Mouse (Mus musculus) lung, embryonic 15.5 days (tissue): ENCODE results near the gene Lrrc74b. TPM values are rescaled to one million over a fixed set of nuclear protein-coding genes. Genes with fewer than 3 reads are reported as not detected.
"Not testable (repeated sequence)": the region's sequence is repeated elsewhere in the genome, so short reads cannot be mapped to it uniquely, and the experiment has no call there.

Experiments
- ATAC-seq: fragments of 200-750 bp; cut with Nextera tagmentation; 2 replicates; pipeline ENCODE4 v1.8.0; 2017; ENCODE audit warnings: moderate number of reproducible peaks, borderline replicate concordance; ENCODE audit not compliant: low FRiP score, low TSS enrichment; ENCODE audit errors: extremely low read depth
- H3K27ac ChIP-seq: fragments of 300-500 bp; sonication (generic); 2 replicates; pipeline ENCODE4 v1.5.1; 2015; ENCODE audit warnings: moderate library complexity, mild to moderate bottlenecking, inconsistent platforms
- H3K27me3 ChIP-seq: fragments of 300-500 bp; sonication (generic); 2 replicates; pipeline ENCODE4 v1.6.1; 2015; ENCODE audit warnings: inconsistent platforms
- H3K36me3 ChIP-seq: fragments of 300-500 bp; sonication (generic); 2 replicates; pipeline ENCODE4 v1.6.1; 2015; ENCODE audit warnings: inconsistent platforms
- H3K4me1 ChIP-seq: fragments of 300-500 bp; sonication (generic); 2 replicates; pipeline ENCODE4 v1.6.1; 2015; ENCODE audit warnings: inconsistent platforms
- H3K4me2 ChIP-seq: fragments of 300-500 bp; sonication (generic); 2 replicates; pipeline ENCODE4 v1.6.1; 2015; ENCODE audit warnings: inconsistent platforms, mild to moderate bottlenecking, moderate library complexity
- H3K4me3 ChIP-seq: fragments of 300-500 bp; sonication (generic); 2 replicates; pipeline ENCODE4 v1.5.1; 2015; ENCODE audit warnings: mild to moderate bottlenecking, inconsistent platforms
- H3K9ac ChIP-seq: fragments of 300-500 bp; sonication (generic); 2 replicates; pipeline ENCODE4 v1.6.1; 2015; ENCODE audit warnings: inconsistent platforms
- H3K9me3 ChIP-seq: fragments of 300-500 bp; sonication (generic); 2 replicates; pipeline ENCODE4 v1.6.1; 2016; ENCODE audit warnings: inconsistent platforms
- WGBS: fragments of 180-500 bp; shearing (Covaris S2); methylation state at CpG from one replicate; pipeline ENCODE4 v1.1.7; 2015; 5-methylcytosine and 5-hydroxymethylcytosine counted together
- polyA plus RNA-seq: library from polyadenylated mRNA; unstranded; fragments of >200 nt; fragmentation: Nextera tagmentation; extraction: Ambion mirVana; gene quantifications from 2 replicates; pipeline ENCODE4 v1.2.1, GENCODE M21; 2015

Gene Lrrc74b
- polyA plus RNA-seq, 1 experiment from 2014 or later: 1.8 TPM

GRCm38 (mm10) chr16:17511431-17511830 lies 49.6 kb downstream of the Lrrc74b start:
- Histone ChIP-seq H3K4me3 (no peak overlapping the region), H3K27me3 (no peaks in the 10 kb centered on the region), H3K4me2 (no peak overlapping the region), H3K9ac (no peak overlapping the region), H3K4me1 (peaks cover 15% of the 10 kb centered on the region), H3K27ac (no peak overlapping the region), H3K36me3 (peaks cover 37% of the 10 kb centered on the region), H3K9me3 (no peaks in the 10 kb centered on the region)
- whole genome bisulfite sequencing: 92% methylated on average over 4 of the region's 4 CpGs
- ATAC-seq: no peak

GRCm38 (mm10) chr16:17510686-17511085 lies 50.4 kb downstream of the Lrrc74b start:
- peaks cover 15% of the 10 kb centered on the region for H3K4me1 ChIP-seq
- H3K27ac ChIP-seq: no peak overlapping the region
- no peaks in the 10 kb centered on the region for H3K27me3 ChIP-seq
- no peak overlapping the region for H3K4me3 ChIP-seq
- no peak overlapping the region for H3K4me2 ChIP-seq
- H3K9ac ChIP-seq: no peak overlapping the region
- WGBS: 45% methylated on average over 2 of the region's 2 CpGs
- no peak for ATAC-seq
- no peaks in the 10 kb centered on the region for H3K9me3 ChIP-seq
- H3K36me3 ChIP-seq: peaks cover 31% of the 10 kb centered on the region

GRCm38 (mm10) chr16:17510143-17510542 lies 50.9 kb downstream of the Lrrc74b start:
- Histone ChIP-seq H3K9ac (no peak overlapping the region), H3K4me1 (peaks cover 15% of the 10 kb centered on the region)
- no peak for ATAC-seq

GRCm38 (mm10) chr16:17509240-17509597 lies 51.8 kb downstream of the Lrrc74b start:
- Histone ChIP-seq H3K9me3 (no peaks in the 10 kb centered on the region), H3K27ac (peak overlapping the region; percentile 95), H3K27me3 (no peaks in the 10 kb centered on the region), H3K9ac (peak overlapping the region; percentile 73), H3K36me3 (peaks cover 25% of the 10 kb centered on the region), H3K4me2 (peak overlapping the region; percentile 72), H3K4me3 (peak overlapping the region; percentile 67), H3K4me1 (peaks cover 15% of the 10 kb centered on the region)
- WGBS: 7% methylated on average over 9 of the region's 9 CpGs
- ATAC-seq: no peak

More at GRCm38 (mm10) chr16:17510143-17510542, 50.9 kb downstream of the Lrrc74b start:
- H3K4me2 ChIP-seq: peak overlapping the region; percentile 72
- H3K36me3 ChIP-seq: peaks cover 25% of the 10 kb centered on the region
- no peaks in the 10 kb centered on the region for H3K9me3 ChIP-seq
- WGBS: 98% methylated on average over 2 of the region's 2 CpGs
- H3K4me3 ChIP-seq: no peak overlapping the region
- no peaks in the 10 kb centered on the region for H3K27me3 ChIP-seq
- H3K27ac ChIP-seq: no peak overlapping the region

- Histone ChIP-seq H3K4me1 (peaks cover 15% of the 10 kb centered on the region), H3K36me3 (peaks cover 21% of the 10 kb centered on the region), H3K4me2 (peak within 1 kb of the TSS; percentile 72), H3K27ac (peak within 1 kb of the TSS; percentile 95), H3K9me3 (no peaks in the 10 kb centered on the region), H3K27me3 (no peaks in the 10 kb centered on the region; the same call in 1 of the 2 replicates), H3K4me3 (peak within 1 kb of the TSS; percentile 67), H3K9ac (peak within 1 kb of the TSS; percentile 73)
- under 1% methylated on average over 50 of the region's 50 CpGs for WGBS
- peak; percentile 97 for ATAC-seq
These were observed 52.4 kb downstream of the Lrrc74b start, which contains the start of gene Lztr1 for GRCm38 (mm10) chr16:17508546-17509239. Lztr1 (plus strand) TSS chr16:17508688.

- Histone ChIP-seq H3K4me3 (peak overlapping the region; percentile 67), H3K9ac (peak overlapping the region; percentile 73), H3K4me2 (peak overlapping the region; percentile 72), H3K36me3 (peaks cover 15% of the 10 kb centered on the region), H3K4me1 (peaks cover 15% of the 10 kb centered on the region), H3K27ac (peak overlapping the region; percentile 95)
- not testable (repeated sequence) for H3K27me3 ChIP-seq, H3K9me3 ChIP-seq, ATAC-seq
- WGBS: 17% methylated on average over 3 of the region's 3 CpGs
These were observed 53.0 kb downstream of the Lrrc74b start for GRCm38 (mm10) chr16:17508031-17508430.

GRCm38 (mm10) chr16:17507018-17507552 lies 54.0 kb downstream of the Lrrc74b start:
- ATAC-seq: no peak
- H3K4me3 ChIP-seq: no peak overlapping the region
- 82% methylated on average over 5 of the region's 5 CpGs for WGBS

GRCm38 (mm10) chr16:17502681-17503080 lies 58.4 kb downstream of the Lrrc74b start:
- WGBS: 62% methylated on average over 4 of the region's 4 CpGs
- no peaks in the 10 kb centered on the region for H3K4me1 ChIP-seq
- H3K4me3 ChIP-seq: no peak overlapping the region
- no peak overlapping the region for H3K27ac ChIP-seq
- H3K4me2 ChIP-seq: no peak overlapping the region
- no peaks in the 10 kb centered on the region for H3K36me3 ChIP-seq
- H3K9me3 ChIP-seq: no peaks in the 10 kb centered on the region
- no peaks in the 10 kb centered on the region; the same call in 1 of the 2 replicates for H3K27me3 ChIP-seq
- no peak overlapping the region for H3K9ac ChIP-seq
- no peak for ATAC-seq

More at GRCm38 (mm10) chr16:17507018-17507552, 54.0 kb downstream of the Lrrc74b start:
- Histone ChIP-seq H3K4me1 (peaks cover 15% of the 10 kb centered on the region), H3K9ac (no peak overlapping the region), H3K27ac (no peak overlapping the region), H3K9me3 (no peaks in the 10 kb centered on the region), H3K4me2 (no peak overlapping the region), H3K36me3 (peaks cover 5% of the 10 kb centered on the region), H3K27me3 (no peaks in the 10 kb centered on the region; the same call in 1 of the 2 replicates)

GRCm38 (mm10) chr16:17499249-17499883 lies 61.7 kb downstream of the Lrrc74b start:
- peak; percentile 65; the same call in 1 of the 2 replicates for ATAC-seq
- H3K27ac ChIP-seq: no peak overlapping the region
- WGBS: 26% methylated on average over 10 of the region's 10 CpGs

GRCm38 (mm10) chr16:17496499-17497305 lies 64.3 kb downstream of the Lrrc74b start:
- 0 out of 2 replicates have a peak, but pooled peaks cover 5% of the 10 kb centered on the region for H3K4me1 ChIP-seq
- no peak overlapping the region for H3K27ac ChIP-seq
- H3K36me3 ChIP-seq: no peaks in the 10 kb centered on the region
- no peaks in the 10 kb centered on the region for H3K9me3 ChIP-seq
- ATAC-seq: peak; percentile 16; the same call in 1 of the 2 replicates
- H3K27me3 ChIP-seq: no peaks in the 10 kb centered on the region
- WGBS: 50% methylated on average over 2 of the region's 2 CpGs
- H3K4me2 ChIP-seq: no peak overlapping the region
- H3K4me3 ChIP-seq: no peak overlapping the region
- H3K9ac ChIP-seq: no peak overlapping the region

More at GRCm38 (mm10) chr16:17499249-17499883, 61.7 kb downstream of the Lrrc74b start:
- Histone ChIP-seq H3K4me1 (0 out of 2 replicates have a peak, but pooled peaks cover 5% of the 10 kb centered on the region), H3K9ac (no peak overlapping the region), H3K4me3 (no peak overlapping the region), H3K4me2 (no peak overlapping the region), H3K9me3 (no peaks in the 10 kb centered on the region), H3K27me3 (no peaks in the 10 kb centered on the region; the same call in 1 of the 2 replicates), H3K36me3 (no peaks in the 10 kb centered on the region)
